Mouse (Mus musculus) kidney, adult 2 months (tissue): ENCODE data around the gene Atg101. TPM values are rescaled to one million over a fixed set of nuclear protein-coding genes. Genes with fewer than 3 reads are reported as not detected.

Experiments
- DNase-seq: peaks from one replicate; pipeline ENCODE4 v3.0.0; 2021
- H3K27ac ChIP-seq: fragments of 200-500 bp; 2 replicates; pipeline ENCODE4 v1.5.1; 2012; ENCODE audit warnings: low read depth, low read length, control low read depth, inconsistent platforms; ENCODE audit not compliant: insufficient read depth
- H3K27me3 ChIP-seq: fragments of 200-500 bp; replicated peaks from 2 replicates; pipeline ENCODE4 v1.6.1; 2012; ENCODE audit warnings: mild to moderate bottlenecking, moderate library complexity, low read length, inconsistent platforms; ENCODE audit not compliant: control insufficient read depth, insufficient read depth
- H3K36me3 ChIP-seq: fragments of 200-500 bp; 2 replicates; pipeline ENCODE4 v1.6.1; 2012; ENCODE audit warnings: mild to moderate bottlenecking, moderate library complexity, low read length, inconsistent platforms; ENCODE audit not compliant: control insufficient read depth, insufficient read depth
- H3K4me1 ChIP-seq: fragments of 200-500 bp; 2 replicates; pipeline ENCODE4 v1.6.1; 2011; ENCODE audit warnings: low read length; ENCODE audit not compliant: control insufficient read depth, insufficient read depth
- H3K4me3 ChIP-seq: fragments of 200-500 bp; 2 replicates; pipeline ENCODE4 v1.5.1; 2011; ENCODE audit warnings: mild to moderate bottlenecking, low read depth, low read length, control low read depth; ENCODE audit not compliant: insufficient read depth
- CTCF ChIP-seq: fragments of 200-500 bp; conservative IDR thresholded peaks from 2 replicates; pipeline ENCODE4 v1.5.1; 2011; ENCODE audit warnings: low read depth, mild to moderate bottlenecking, control low read depth, low read length, moderate library complexity, mixed read lengths; ENCODE audit not compliant: insufficient read depth, insufficient read length
- POLR2A ChIP-seq: fragments of 200-500 bp; IDR thresholded peaks from one replicate; pipeline ENCODE4 v1.6.1; 2011; ENCODE audit warnings: low read depth, low read length, control low read depth
- WGBS: fragments of 180-500 bp; shearing (Covaris S2); methylation state at CpG from one replicate; pipeline ENCODE4 v1.1.7; 2018; 5-methylcytosine and 5-hydroxymethylcytosine counted together
- polyA plus RNA-seq: library from polyadenylated mRNA; depleted of rRNA; stranded (reverse); fragments of >200 nt; gene quantifications from 2 replicates; pipeline ENCODE4 v1.2.3, GENCODE M21; 2012

Atg101 gene
- polyA plus RNA-seq, 1 experiment, result 48.7 TPM

DNA sequence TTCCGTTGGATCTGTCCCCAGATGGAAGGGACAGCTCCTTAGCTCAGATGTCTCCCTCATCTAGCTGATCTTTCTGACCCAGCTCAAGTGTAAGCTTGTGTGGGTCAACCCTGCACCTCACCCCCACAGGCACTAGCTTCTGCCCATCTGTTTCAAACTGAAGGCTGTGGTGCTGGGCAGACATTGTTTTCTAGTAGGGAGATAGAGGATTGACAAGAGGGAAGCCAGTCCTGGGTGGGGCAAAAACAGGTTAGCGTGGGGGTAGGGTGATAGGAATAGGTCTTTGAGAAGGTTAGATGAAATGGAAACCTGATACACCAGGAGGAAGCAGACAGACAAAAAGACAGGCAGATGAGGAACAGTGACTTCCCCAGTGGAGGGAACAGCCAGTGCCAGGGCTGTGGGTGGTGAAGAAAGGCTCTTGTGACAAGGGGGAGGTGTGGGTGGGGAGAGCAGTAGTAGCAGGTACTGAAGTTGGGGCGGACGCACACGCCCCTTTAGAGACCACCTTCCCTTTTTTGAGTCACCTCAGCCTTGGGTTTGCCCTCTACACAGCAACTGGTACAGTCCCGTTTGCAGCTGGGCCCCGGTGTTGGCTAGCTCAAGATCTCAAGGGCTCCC lies 28.1 kb upstream of the Atg101 start:
- 85% methylated on average over 7 of the region's 7 CpGs for WGBS
- H3K27ac ChIP-seq, result no peak overlapping the region
- no peak overlapping the region for H3K4me3 ChIP-seq
- H3K4me1 ChIP-seq, result peaks cover 10% of the 10 kb centered on the region; the same call in 1 of the 2 replicates
- H3K36me3 ChIP-seq, result no peaks in the 10 kb centered on the region
- DNase-seq, result no peak
- H3K27me3 ChIP-seq, result no peaks in the 10 kb centered on the region
- no peak for TF ChIP-seq POLR2A
- TF ChIP-seq CTCF, result no peak

DNA sequence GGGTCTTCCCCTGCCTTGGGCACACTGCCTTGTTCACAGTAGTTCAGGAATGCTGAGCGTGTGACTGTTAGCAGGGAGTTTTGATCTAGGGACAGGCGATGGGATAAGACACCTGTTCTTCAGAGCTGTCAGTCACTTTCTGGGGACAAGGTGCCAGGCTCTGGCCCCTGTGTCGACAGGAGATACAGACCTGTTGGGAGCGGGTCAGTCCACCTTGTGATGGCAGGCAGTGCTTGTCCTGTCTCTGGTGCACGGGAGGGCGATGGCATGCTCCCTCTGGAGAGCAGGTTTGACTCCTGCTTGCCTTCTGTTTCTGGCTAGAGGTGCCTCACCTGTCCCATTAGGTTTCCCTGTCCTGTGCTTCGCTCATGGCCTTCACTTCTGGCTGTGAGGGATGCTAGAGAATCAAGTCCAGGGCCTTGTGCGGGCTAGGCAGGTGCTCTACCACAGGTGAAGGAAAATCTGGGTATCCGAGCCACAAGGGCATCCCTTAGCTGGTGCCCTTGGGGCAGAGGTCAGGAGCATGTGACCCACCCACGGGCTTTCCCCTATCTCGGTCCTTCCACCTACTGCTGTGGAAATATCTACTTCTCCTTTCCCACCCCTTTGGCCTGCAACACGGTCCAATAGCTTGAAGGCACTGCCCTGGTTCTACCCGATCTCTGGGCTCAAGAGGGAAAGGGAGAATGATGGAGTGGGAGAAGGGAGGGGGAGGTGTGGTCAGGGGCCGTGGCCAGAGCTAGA lies 27.4 kb upstream of the Atg101 start:
- WGBS, result 82% methylated on average over 14 of the region's 14 CpGs
- no peak overlapping the region for H3K4me3 ChIP-seq
- H3K27ac ChIP-seq, result no peak overlapping the region
- no peak for TF ChIP-seq POLR2A
- TF ChIP-seq CTCF, result no peak
- no peaks in the 10 kb centered on the region for H3K27me3 ChIP-seq
- no peak for DNase-seq
- peaks cover 10% of the 10 kb centered on the region; the same call in 1 of the 2 replicates for H3K4me1 ChIP-seq
- H3K36me3 ChIP-seq, result no peaks in the 10 kb centered on the region

DNA sequence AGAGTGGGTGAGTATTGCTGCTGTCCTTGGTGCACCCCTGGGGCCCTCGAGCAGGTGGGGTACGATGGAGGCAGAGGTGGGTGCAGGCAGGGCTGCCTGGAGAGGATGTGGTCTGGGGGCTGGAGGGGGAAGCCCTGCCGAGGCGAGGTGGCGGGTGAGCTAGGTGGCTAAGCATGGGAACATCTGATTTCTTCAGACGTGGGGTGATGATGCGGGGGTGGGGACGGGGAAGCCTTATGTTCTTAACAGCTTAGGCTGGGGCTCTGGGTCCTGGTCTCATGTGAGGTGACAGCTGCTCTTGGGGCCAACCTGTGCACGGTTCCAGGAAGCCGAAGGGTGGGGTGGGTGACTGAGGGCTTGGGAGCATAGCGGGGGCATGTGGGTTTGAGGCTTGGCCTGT lies 25.7 kb upstream of the Atg101 start:
- Histone ChIP-seq H3K27ac (no peak overlapping the region), H3K4me3 (no peak overlapping the region), H3K4me1 (0 out of 2 replicates have a peak, but pooled peaks cover 5% of the 10 kb centered on the region), H3K36me3 (no peaks in the 10 kb centered on the region), H3K27me3 (no peaks in the 10 kb centered on the region)
- TF ChIP-seq CTCF (no peak), POLR2A (no peak)
- DNase-seq, result no peak
- WGBS, result 83% methylated on average over 11 of the region's 11 CpGs

DNA sequence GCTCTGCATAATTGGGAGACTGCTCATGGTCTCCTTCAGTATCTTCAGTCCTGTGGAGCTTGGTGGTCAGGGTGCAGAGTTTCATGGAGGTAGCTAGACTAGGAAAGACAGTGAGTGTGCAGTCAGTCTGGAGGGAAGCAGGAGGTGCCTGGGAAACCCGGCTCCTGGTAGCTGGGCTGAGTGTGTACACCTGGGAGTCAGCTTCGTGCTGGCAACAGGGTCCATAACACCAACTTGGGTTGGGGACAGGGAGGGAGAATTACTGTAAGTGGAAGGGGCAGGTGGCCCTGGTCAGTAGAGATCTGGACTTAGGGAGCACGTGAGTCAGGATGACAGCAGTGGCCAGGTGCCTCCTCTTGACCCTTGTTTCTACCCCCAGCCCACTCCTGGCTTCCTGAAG lies 24.1 kb upstream of the Atg101 start:
- 0 out of 2 replicates have a peak overlapping the region, but pooled peaks have one; percentile 7 for H3K27ac ChIP-seq

DNA sequence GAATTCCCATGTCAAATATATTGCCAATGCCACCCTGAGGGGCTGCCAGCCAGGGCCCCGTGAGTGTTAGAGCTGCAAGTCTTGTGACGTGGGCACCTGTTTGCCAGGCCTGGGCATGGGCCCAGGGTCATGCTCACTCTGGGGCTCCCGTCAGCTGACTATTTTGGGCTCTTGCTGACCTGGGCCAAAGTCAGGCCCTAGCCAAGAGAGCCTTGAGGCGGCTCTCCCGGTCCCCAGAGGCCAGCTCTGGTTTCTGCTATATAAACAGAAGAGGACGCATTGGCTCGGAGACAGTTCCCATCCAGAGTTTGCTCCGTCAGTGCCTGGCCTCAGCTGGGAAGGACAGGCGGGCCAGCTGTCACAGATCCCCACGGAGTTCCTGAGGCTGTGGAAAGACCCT lies 23.7 kb upstream of the Atg101 start:
- H3K36me3 ChIP-seq, result no peaks in the 10 kb centered on the region
- H3K27me3 ChIP-seq, result no peaks in the 10 kb centered on the region
- 0 out of 2 replicates have a peak, but pooled peaks cover 5% of the 10 kb centered on the region for H3K4me1 ChIP-seq
- 0 out of 2 replicates have a peak overlapping the region, but pooled peaks have one; percentile 7 for H3K27ac ChIP-seq
- H3K4me3 ChIP-seq, result no peak overlapping the region
- no peak for TF ChIP-seq CTCF
- TF ChIP-seq POLR2A, result no peak
- 40% methylated on average over 10 of the region's 10 CpGs for WGBS
- DNase-seq, result peak; percentile 79

More for the DNA sequence above, 24.1 kb upstream of the Atg101 start:
- WGBS, result 87% methylated on average over 3 of the region's 3 CpGs
- no peak for DNase-seq
- Histone ChIP-seq H3K4me3 (no peak overlapping the region), H3K4me1 (0 out of 2 replicates have a peak, but pooled peaks cover 5% of the 10 kb centered on the region), H3K36me3 (no peaks in the 10 kb centered on the region), H3K27me3 (no peaks in the 10 kb centered on the region)
- no peak for TF ChIP-seq CTCF
- TF ChIP-seq POLR2A, result no peak

DNA sequence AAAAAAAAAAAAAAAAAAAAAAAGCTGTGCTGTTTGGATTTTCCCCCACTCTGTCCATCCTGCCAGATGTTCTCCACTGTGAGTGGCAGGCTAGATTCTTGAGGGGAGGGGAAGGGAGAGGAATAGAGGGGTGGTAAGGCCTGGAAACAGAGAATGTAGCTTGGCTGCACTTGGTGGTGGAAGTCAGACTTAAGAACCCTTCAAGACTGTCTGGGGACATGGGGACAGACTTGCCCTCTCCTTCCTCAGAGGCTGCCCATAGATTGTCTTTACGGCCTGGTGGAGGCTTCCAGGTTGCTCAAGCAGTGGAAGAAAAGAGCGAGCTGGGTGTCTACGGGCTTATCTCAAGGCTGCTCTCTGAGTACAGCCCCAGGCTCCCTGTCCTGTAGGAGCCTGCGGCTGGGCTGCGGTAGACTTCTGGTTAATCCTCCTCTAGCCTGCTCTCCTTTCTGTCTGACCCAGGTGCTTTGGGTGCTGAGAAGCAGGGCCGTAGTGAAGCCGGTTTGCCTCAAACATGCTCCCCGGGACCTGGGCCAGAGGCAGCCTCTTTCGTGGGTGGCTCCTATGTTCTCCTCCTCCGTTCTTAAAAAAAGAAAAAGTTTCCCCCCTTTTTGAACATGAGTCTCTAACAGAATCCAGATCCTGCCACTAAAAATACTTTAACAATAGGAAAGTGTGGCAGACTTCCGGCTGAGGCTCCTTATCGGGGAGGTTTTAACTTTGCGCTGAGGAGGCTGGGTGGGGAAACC lies 23.0 kb upstream of the Atg101 start:
- Histone ChIP-seq H3K4me1 (peaks cover 7% of the 10 kb centered on the region; the same call in 1 of the 2 replicates), H3K4me3 (no peak overlapping the region), H3K27ac (peak overlapping the region; percentile 43), H3K27me3 (no peaks in the 10 kb centered on the region), H3K36me3 (no peaks in the 10 kb centered on the region)
- no peak for TF ChIP-seq CTCF
- no peak for TF ChIP-seq POLR2A
- 54% methylated on average over 13 of the region's 13 CpGs for WGBS
- DNase-seq, result peak; percentile 43
